Mouse (Mus musculus) embryonic facial prominence, embryonic 12.5 days (tissue): ENCODE data around the gene Def6. TPM values are rescaled to one million over a fixed set of nuclear protein-coding genes. Genes with fewer than 3 reads are reported as not detected.
A peak's percentile ranks its signal among the peaks of the same experiment; 100 is the strongest.

ENCODE experiments used
- ATAC-seq: fragments of 200-750 bp; cut with Nextera tagmentation; 2 replicates; pipeline ENCODE4 v1.8.0; 2017; ENCODE audit not compliant: insufficient number of reproducible peaks, insufficient read depth, low FRiP score, low TSS enrichment
- H3K27ac ChIP-seq: fragments of 300-500 bp; sonication (generic); 2 replicates; pipeline ENCODE4 v1.5.1; 2016; ENCODE audit warnings: mild to moderate bottlenecking
- H3K27me3 ChIP-seq: fragments of 300-500 bp; sonication (generic); 2 replicates; pipeline ENCODE4 v1.6.1; 2016; ENCODE audit warnings: mild to moderate bottlenecking, moderate library complexity
- H3K36me3 ChIP-seq: fragments of 300-500 bp; sonication (generic); 2 replicates; pipeline ENCODE4 v1.6.1; 2016; ENCODE audit warnings: mild to moderate bottlenecking
- H3K4me1 ChIP-seq: fragments of 300-500 bp; sonication (generic); 2 replicates; pipeline ENCODE4 v1.6.1; 2016
- H3K4me2 ChIP-seq: fragments of 300-500 bp; sonication (generic); replicated peaks from 2 replicates; pipeline ENCODE4 v1.6.1; 2016; ENCODE audit warnings: mild to moderate bottlenecking, moderate library complexity
- H3K4me3 ChIP-seq: fragments of 300-500 bp; sonication (generic); 2 replicates; pipeline ENCODE4 v1.5.1; 2016; ENCODE audit warnings: mild to moderate bottlenecking
- H3K9ac ChIP-seq: fragments of 300-500 bp; sonication (generic); 2 replicates; pipeline ENCODE4 v1.6.1; 2016; ENCODE audit warnings: mild to moderate bottlenecking, moderate library complexity
- H3K9me3 ChIP-seq: fragments of 300-500 bp; sonication (generic); 2 replicates; pipeline ENCODE4 v1.6.1; 2016; ENCODE audit warnings: mild to moderate bottlenecking, moderate library complexity
- WGBS: fragments of 180-500 bp; shearing (Covaris S2); methylation state at CpG from one replicate; pipeline ENCODE4 v1.1.7; 2016; 5-methylcytosine and 5-hydroxymethylcytosine counted together
- polyA plus RNA-seq: library from polyadenylated mRNA; unstranded; fragments of >200 nt; fragmentation: Nextera tagmentation; extraction: Ambion mirVana; gene quantifications from 2 replicates; pipeline ENCODE4 v1.2.1, GENCODE M21; 2016

Def6 gene
- polyA plus RNA-seq, 1 experiment from 2014 or later, result 9.2 TPM

- peak within 1 kb of the TSS; percentile 88 for H3K9ac ChIP-seq
- H3K27me3 ChIP-seq, result no peaks in the 10 kb centered on the region
- H3K27ac ChIP-seq, result peak within 1 kb of the TSS; percentile 88
- peaks cover 10% of the 10 kb centered on the region; the same call in 1 of the 2 replicates for H3K4me1 ChIP-seq
- under 1% methylated on average over 57 of the region's 57 CpGs for WGBS
- peak; percentile 77 for ATAC-seq
- peak within 1 kb of the TSS; percentile 77 for H3K4me3 ChIP-seq
- peaks cover 5% of the 10 kb centered on the region; the same call in 1 of the 2 replicates for H3K36me3 ChIP-seq
- H3K4me2 ChIP-seq, result peak within 1 kb of the TSS; percentile 63
- H3K9me3 ChIP-seq, result no peaks in the 10 kb centered on the region
Measured at GRCm38 (mm10) chr17:28232475-28233060, 25.0 kb downstream of the Def6 start, which contains the start of gene Ppard. Gene Ppard (plus strand): TSS chr17:28232700.

DNA sequence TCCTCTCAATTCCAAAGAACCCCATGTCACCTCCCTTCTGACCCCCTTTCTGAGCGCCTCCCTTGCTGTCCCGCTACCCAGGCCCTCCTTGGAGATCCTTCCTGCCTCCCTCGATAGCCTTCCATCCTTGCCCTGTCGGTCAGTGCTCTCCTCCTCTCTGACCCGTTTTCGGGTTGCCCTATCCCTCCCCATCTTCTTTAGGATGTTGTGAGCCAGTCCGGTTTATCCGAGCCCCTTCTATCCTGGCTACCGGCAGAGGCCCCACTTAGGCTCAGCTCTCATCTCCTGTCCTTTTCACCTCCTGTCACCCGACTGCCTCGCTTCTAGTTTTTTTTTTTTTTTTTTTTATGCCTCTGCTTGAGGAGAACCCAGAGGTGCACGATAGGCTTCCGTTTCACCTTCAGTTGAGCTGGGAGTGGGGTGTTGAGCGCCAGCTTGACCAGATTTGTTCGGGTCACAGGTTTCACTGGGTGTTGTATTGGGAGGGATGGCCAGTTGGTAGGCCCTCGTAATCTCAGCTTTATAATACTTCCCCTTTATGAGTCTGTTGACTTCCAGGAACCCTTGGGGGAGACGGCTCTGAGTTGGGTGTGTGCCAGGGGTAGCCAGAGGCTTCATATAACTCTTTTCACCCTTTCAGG lies 25.6 kb downstream of the Def6 start:
- peak overlapping the region; percentile 88 for H3K9ac ChIP-seq
- H3K4me1 ChIP-seq, result peaks cover 10% of the 10 kb centered on the region; the same call in 1 of the 2 replicates
- H3K27ac ChIP-seq, result peak overlapping the region; percentile 88
- WGBS, result 6% methylated on average over 17 of the region's 17 CpGs
- peak overlapping the region; percentile 63 for H3K4me2 ChIP-seq
- ATAC-seq, result no peak
- H3K36me3 ChIP-seq, result peaks cover 5% of the 10 kb centered on the region; the same call in 1 of the 2 replicates
- no peaks in the 10 kb centered on the region for H3K9me3 ChIP-seq
- H3K27me3 ChIP-seq, result no peaks in the 10 kb centered on the region
- H3K4me3 ChIP-seq, result peak overlapping the region; percentile 77

- Histone ChIP-seq H3K4me1 (peaks cover 10% of the 10 kb centered on the region; the same call in 1 of the 2 replicates), H3K36me3 (peaks cover 13% of the 10 kb centered on the region; the same call in 1 of the 2 replicates), H3K9ac (no peak overlapping the region), H3K27me3 (no peaks in the 10 kb centered on the region), H3K27ac (no peak overlapping the region), H3K4me2 (peak overlapping the region; percentile 63; the same call in 1 of the 2 replicates), H3K9me3 (no peaks in the 10 kb centered on the region), H3K4me3 (no peak overlapping the region)
- 77% methylated on average over 5 of the region's 5 CpGs for WGBS
- no peak for ATAC-seq
Measured at GRCm38 (mm10) chr17:28234641-28235040, 27.1 kb downstream of the Def6 start.

DNA sequence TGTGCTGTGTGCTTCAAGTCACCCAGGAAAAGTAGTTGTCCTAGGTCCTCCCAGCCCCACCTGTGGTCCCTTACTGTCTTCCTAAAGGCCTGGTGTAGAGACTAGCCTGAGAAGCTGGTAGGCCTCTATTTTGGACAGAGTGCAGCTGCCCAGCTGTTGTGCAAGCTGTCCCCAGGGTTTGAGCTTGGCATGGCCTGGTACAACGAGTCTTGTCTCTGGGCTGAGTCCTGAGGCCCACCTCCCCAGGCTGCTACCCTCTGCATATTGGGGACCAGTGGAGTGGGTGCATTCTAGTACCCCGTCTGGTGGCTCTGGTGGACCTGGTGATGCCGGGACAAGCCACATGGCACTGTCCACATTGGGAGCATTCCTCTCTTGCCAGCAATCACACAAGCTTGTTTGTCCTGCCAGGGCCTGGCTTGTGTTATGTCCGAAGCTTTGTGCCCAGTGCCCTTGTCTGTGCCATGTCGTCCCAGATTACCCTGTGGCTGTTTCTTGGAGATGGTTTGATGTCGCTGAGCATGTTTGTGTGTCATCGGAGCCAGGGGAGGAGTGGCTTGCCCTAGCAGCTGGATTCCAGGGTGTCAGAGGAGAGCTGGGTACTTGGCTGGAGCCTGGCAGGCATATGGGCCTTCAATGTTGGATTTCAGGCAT lies 28.5 kb downstream of the Def6 start:
- Histone ChIP-seq H3K4me3 (no peak overlapping the region), H3K4me1 (peaks cover 10% of the 10 kb centered on the region; the same call in 1 of the 2 replicates), H3K27ac (no peak overlapping the region), H3K4me2 (no peak overlapping the region), H3K9me3 (no peaks in the 10 kb centered on the region), H3K9ac (no peak overlapping the region), H3K36me3 (peaks cover 24% of the 10 kb centered on the region), H3K27me3 (no peaks in the 10 kb centered on the region)
- ATAC-seq, result no peak
- 82% methylated on average over 7 of the region's 7 CpGs for WGBS

- 90% methylated on average over 4 of the region's 4 CpGs for WGBS
- H3K36me3 ChIP-seq, result peaks cover 29% of the 10 kb centered on the region
- H3K4me3 ChIP-seq, result no peak overlapping the region
- peaks cover 10% of the 10 kb centered on the region; the same call in 1 of the 2 replicates for H3K4me1 ChIP-seq
- ATAC-seq, result no peak
- no peak overlapping the region for H3K4me2 ChIP-seq
- no peaks in the 10 kb centered on the region for H3K9me3 ChIP-seq
- H3K27me3 ChIP-seq, result no peaks in the 10 kb centered on the region
- H3K9ac ChIP-seq, result no peak overlapping the region
- H3K27ac ChIP-seq, result no peak overlapping the region
Measured at GRCm38 (mm10) chr17:28236636-28237015, 29.0 kb downstream of the Def6 start.

GRCm38 (mm10) chr17:28237362-28237761 lies 29.8 kb downstream of the Def6 start:
- H3K36me3 ChIP-seq, result peaks cover 31% of the 10 kb centered on the region
- no peak overlapping the region for H3K27ac ChIP-seq
- 68% methylated on average over 5 of the region's 5 CpGs for WGBS
- H3K4me3 ChIP-seq, result no peak overlapping the region
- H3K9me3 ChIP-seq, result no peaks in the 10 kb centered on the region
- H3K4me2 ChIP-seq, result no peak overlapping the region
- ATAC-seq, result no peak
- no peak overlapping the region for H3K9ac ChIP-seq
- no peaks in the 10 kb centered on the region for H3K27me3 ChIP-seq
- H3K4me1 ChIP-seq, result peaks cover 10% of the 10 kb centered on the region; the same call in 1 of the 2 replicates

- no peak overlapping the region for H3K4me2 ChIP-seq
- H3K9ac ChIP-seq, result no peak overlapping the region
- no peak overlapping the region for H3K4me3 ChIP-seq
- WGBS, result 84% methylated on average over 6 of the region's 6 CpGs
- H3K27me3 ChIP-seq, result no peaks in the 10 kb centered on the region
- H3K36me3 ChIP-seq, result peaks cover 31% of the 10 kb centered on the region
- ATAC-seq, result no peak
- no peaks in the 10 kb centered on the region for H3K9me3 ChIP-seq
- no peak overlapping the region for H3K27ac ChIP-seq
- peaks cover 10% of the 10 kb centered on the region; the same call in 1 of the 2 replicates for H3K4me1 ChIP-seq
Measured at GRCm38 (mm10) chr17:28237874-28238273, 30.3 kb downstream of the Def6 start.

GRCm38 (mm10) chr17:28240846-28241245 lies 33.3 kb downstream of the Def6 start:
- no peak for ATAC-seq
- H3K4me1 ChIP-seq, result peaks cover 17% of the 10 kb centered on the region
- no peak overlapping the region for H3K4me2 ChIP-seq
- H3K9me3 ChIP-seq, result no peaks in the 10 kb centered on the region
- no peak overlapping the region for H3K9ac ChIP-seq
- 94% methylated on average over 5 of the region's 5 CpGs for WGBS
- H3K27ac ChIP-seq, result no peak overlapping the region
- no peaks in the 10 kb centered on the region for H3K27me3 ChIP-seq
- peaks cover 31% of the 10 kb centered on the region for H3K36me3 ChIP-seq
- no peak overlapping the region for H3K4me3 ChIP-seq

DNA sequence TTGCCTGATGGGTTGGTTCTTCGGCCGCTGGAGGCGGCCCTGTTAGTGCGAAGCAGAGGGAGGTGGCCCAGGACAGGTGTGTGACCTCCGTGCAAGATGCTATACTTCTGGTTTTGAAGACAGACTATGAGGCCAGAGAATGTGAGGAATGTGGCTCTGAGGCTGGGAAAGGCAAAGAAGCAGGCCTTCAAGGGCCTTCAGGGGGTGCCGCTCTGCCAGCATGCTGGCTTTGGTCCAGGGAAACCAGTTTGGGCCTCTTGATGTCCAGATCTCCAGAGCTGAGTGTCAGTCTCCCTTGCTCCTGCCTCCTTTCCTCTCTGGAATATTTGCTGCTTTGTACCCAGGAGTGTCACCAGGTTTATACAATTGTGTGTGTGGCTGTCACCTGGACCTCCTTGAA lies 34.7 kb downstream of the Def6 start:
- Histone ChIP-seq H3K4me3 (no peak overlapping the region), H3K4me1 (peaks cover 29% of the 10 kb centered on the region), H3K27me3 (no peaks in the 10 kb centered on the region), H3K9me3 (no peaks in the 10 kb centered on the region), H3K4me2 (no peak overlapping the region), H3K27ac (no peak overlapping the region), H3K36me3 (peaks cover 26% of the 10 kb centered on the region), H3K9ac (no peak overlapping the region)
- 79% methylated on average over 6 of the region's 6 CpGs for WGBS
- no peak for ATAC-seq

DNA sequence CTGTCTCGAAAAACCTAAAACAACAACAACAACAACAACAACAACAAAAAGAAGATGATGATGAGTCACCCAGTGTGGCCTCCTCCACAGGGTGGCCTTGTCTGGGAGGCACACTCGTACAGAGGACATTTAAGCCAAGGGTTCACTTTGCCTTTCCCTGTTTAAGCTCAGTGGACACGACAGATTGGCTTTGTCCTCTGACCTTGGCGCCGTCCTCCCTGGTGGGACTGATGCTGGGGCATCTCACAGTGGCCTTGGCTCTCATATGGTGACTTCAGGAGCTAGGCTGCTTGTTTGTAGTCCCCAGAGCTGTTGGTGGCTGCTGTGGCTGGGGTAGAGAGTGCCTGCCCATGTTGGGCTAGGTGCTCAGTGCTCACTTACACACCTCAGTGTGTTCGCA lies 36.6 kb downstream of the Def6 start:
- no peak for ATAC-seq

DNA sequence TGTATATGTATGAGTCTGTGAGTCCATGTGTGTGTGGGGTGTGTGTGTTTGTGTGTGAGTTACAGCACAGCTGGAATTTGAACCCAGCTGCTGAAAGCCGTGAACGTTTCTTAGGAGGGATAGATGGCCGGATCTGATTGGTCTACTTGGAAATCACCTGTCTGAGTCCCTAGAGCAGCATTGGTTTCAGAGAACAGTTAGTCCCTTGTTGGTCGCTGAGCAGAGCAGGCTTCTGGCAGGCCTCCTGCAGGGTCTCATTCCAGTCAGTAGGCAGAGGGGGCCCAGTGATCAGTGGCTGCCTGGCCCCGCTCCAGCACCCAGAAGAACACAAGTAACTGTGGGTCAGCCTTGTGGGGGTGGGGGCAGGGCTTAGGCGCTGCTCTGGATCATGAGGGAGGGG lies 37.1 kb downstream of the Def6 start:
- H3K4me2 ChIP-seq, result no peak overlapping the region; the same call in 1 of the 2 replicates
- no peak overlapping the region for H3K4me3 ChIP-seq
- H3K27ac ChIP-seq, result peak overlapping the region; percentile 79; the same call in 1 of the 2 replicates
- no peaks in the 10 kb centered on the region for H3K27me3 ChIP-seq
- no peak overlapping the region for H3K9ac ChIP-seq
- H3K36me3 ChIP-seq, result peaks cover 18% of the 10 kb centered on the region
- no peaks in the 10 kb centered on the region for H3K9me3 ChIP-seq
- WGBS, result 24% methylated on average over 6 of the region's 6 CpGs
- peak; percentile 78; the same call in 1 of the 2 replicates for ATAC-seq
- H3K4me1 ChIP-seq, result peaks cover 36% of the 10 kb centered on the region

More for the DNA sequence above, 36.6 kb downstream of the Def6 start:
- WGBS, result 84% methylated on average over 6 of the region's 6 CpGs
- Histone ChIP-seq H3K27ac (peak overlapping the region; percentile 79; the same call in 1 of the 2 replicates), H3K4me1 (peaks cover 36% of the 10 kb centered on the region), H3K9me3 (no peaks in the 10 kb centered on the region), H3K4me2 (no peak overlapping the region), H3K36me3 (peaks cover 20% of the 10 kb centered on the region), H3K4me3 (no peak overlapping the region), H3K27me3 (no peaks in the 10 kb centered on the region), H3K9ac (no peak overlapping the region)
